Mouse (Mus musculus): ENCODE measurements at regions not wholly inside any gene's neighbourhood (a gene's known extent, or its start where the extent isn't known, plus 50 kb on each side); places are given as distances from the start of the nearest gene placed in this dataset.

DNA sequence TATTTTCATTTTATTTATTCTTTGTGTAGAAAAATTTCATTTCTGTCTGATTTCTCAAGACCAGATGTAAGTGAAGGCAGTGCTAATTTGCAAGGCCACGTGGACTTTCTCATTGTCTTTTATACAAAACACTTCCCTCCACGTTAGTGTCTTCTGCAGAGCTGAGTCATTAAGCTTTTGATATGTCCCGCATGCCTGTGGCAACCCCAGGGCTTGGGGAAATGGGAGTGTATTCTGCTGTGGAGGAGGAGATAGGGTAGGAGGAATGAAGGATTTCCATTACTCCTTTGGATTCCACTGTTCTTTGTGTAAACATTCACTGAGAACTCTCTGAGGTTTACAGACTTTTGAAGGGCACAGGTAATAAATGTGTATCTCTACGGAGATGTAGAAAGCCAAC is 187.7 kb upstream of the Sgcd start:
- DNase-seq (ENCODE audit: low read depth, low spot score) = no peak

- DNase-seq (ENCODE audit: low read depth, low spot score) = no peak
These were observed 163.4 kb upstream of the Sgcd start for GRCm38 (mm10) chr11:48152219-48152618.

- DNase-seq (ENCODE audit: low read depth, low spot score) = no peak
These were observed 144.6 kb upstream of the Sgcd start for GRCm38 (mm10) chr11:48133335-48133734.

- DNase-seq (ENCODE audit: low read depth, low spot score) = no peak
These were observed 109.3 kb upstream of the Sgcd start for GRCm38 (mm10) chr11:48098063-48098462.

DNA sequence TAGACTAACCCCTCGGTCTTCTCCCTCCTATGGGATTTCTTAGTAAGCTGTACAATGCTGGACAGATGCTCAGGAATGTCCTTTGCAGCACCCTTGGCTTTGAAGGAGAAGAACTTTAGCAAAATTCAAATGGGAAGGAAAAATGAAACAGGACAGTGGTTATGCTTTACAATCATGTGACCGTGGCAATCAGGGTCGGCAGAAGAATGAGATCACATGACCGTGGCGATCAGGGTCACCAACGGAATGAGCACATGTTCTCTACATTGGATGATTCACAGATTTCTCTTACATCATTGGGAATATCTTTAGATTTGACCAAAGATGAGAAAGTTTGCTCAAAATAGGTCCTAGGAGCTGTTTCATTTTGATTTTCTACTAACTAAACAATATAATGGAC is 108.7 kb upstream of the Sgcd start:
- no peak for DNase-seq (ENCODE audit: low read depth, low spot score)

DNA sequence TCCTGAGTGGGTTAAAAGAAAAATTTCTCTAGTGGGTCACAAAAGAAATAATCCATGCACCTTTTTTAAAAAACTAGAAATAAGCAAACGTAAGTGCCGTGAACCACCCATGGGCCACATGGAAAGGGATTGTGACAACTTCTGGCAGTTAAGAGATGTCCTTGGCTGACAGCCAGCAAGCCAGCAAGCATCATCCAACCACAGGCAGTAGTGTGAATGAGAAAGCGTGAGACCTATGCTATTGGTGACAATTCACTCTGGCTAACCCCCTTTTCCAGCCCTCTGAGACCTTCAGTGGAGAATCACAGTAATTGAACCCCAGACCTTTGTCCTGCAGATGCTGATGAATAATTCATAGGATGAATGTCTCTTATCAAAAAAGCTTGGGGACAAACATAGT is 78.3 kb upstream of the Sgcd start:
- no peak for DNase-seq (ENCODE audit: low read depth, low spot score)

- DNase-seq (ENCODE audit: low read depth, low spot score) = no peak
These were observed 75.0 kb upstream of the Sgcd start for GRCm38 (mm10) chr11:48063719-48064118.

- no peak for DNase-seq (ENCODE audit: low read depth, low spot score)
These were observed 72.7 kb upstream of the Sgcd start for GRCm38 (mm10) chr11:48061501-48061900.

GRCm38 (mm10) chr11:48051156-48051866 is 62.5 kb upstream of the Sgcd start:
- no peak for DNase-seq (ENCODE audit: low read depth, low spot score)

DNA sequence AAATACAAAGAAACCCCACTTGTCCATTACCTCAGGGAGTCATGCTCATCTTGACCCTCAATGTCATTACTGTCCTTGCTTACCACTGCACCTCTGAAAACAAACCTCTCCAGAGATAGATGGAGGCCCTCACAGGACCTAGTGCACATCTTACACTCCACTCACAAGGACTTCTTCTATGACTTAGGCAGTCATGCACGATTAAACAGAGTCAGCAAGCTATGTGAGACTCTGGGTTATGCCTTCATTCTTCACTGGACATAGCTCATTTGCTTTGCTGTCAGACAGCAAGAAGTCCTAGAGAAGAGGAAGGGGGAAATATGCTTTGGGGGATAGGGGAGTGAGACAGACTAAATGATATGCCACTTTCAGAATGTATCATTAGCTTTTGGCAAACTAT is 59.5 kb upstream of the Sgcd start:
- no peak for DNase-seq (ENCODE audit: low read depth, low spot score)

Data from embryo, embryonic 11.5 days (tissue).